Mouse (Mus musculus) ES-Bruce4 (cell line): ENCODE measurements at regions not wholly inside any gene's neighbourhood (a gene's known extent, or its start where the extent isn't known, plus 50 kb on each side); places are given as distances from the start of the nearest gene placed in this dataset.

Experiments
- H3K27ac ChIP-seq: 2 replicates; pipeline ENCODE4 v1.5.1; 2012; ENCODE audit warnings: low read length, inconsistent platforms; ENCODE audit not compliant: insufficient read depth
- H3K27me3 ChIP-seq: 2 replicates; pipeline ENCODE4 v1.6.1; 2012; ENCODE audit warnings: mild to moderate bottlenecking, low read length, inconsistent platforms; ENCODE audit not compliant: control insufficient read depth, poor library complexity, insufficient read depth, severe bottlenecking
- H3K36me3 ChIP-seq: 2 replicates; pipeline ENCODE4 v1.6.1; 2012; ENCODE audit warnings: inconsistent platforms, mild to moderate bottlenecking, low read length, moderate library complexity; ENCODE audit not compliant: control insufficient read depth, poor library complexity, insufficient read depth, severe bottlenecking
- H3K4me1 ChIP-seq: one replicate; pipeline ENCODE4 v1.8.1; 2011; ENCODE audit warnings: low read length; ENCODE audit not compliant: control insufficient read depth, insufficient read depth
- H3K4me3 ChIP-seq: 2 replicates; pipeline ENCODE4 v1.5.1; 2011; ENCODE audit warnings: low read depth, mild to moderate bottlenecking, low read length
- H3K9ac ChIP-seq: 2 replicates; pipeline ENCODE4 v1.6.1; 2012; ENCODE audit warnings: low read depth, mild to moderate bottlenecking, inconsistent platforms; ENCODE audit not compliant: poor library complexity, severe bottlenecking
- H3K9me3 ChIP-seq: replicated peaks from 2 replicates; pipeline ENCODE4 v1.6.1; 2012; ENCODE audit warnings: mild to moderate bottlenecking, low read length, inconsistent platforms; ENCODE audit not compliant: control insufficient read depth, poor library complexity, insufficient read depth, severe bottlenecking
- CTCF ChIP-seq: IDR thresholded peaks from one replicate; pipeline ENCODE4 v1.8.1; 2011; ENCODE audit warnings: low read depth, low read length
- EP300 ChIP-seq: IDR thresholded peaks from 2 replicates; pipeline ENCODE4 v1.6.1; 2011; ENCODE audit warnings: low read depth, low read length; ENCODE audit not compliant: insufficient read depth
- POLR2A ChIP-seq: IDR thresholded peaks from one replicate; pipeline ENCODE4 v1.8.1; 2011; ENCODE audit warnings: low read length; ENCODE audit not compliant: insufficient read depth

DNA sequence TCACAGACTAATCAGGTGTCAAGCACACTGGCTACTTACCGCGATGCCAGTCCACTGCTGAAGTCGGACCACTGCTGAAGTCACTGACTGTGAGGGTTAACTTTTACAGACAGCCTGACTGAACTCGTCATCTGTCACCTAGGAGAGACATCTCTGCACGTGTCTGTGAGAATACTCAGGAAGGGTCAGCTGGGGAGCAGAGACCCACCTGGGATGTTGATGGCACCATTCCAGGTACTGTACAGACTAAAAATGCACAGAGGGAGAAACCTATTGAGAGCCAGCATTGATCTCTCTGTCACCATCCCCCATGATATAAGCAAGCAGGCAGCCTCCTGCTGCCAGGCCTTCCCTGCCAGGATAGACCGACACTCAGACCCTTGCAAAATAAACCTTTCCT, 447.5 kb upstream of the Jarid2 start:
- Histone ChIP-seq H3K27me3 (no peaks in the 10 kb centered on the region), H3K9me3 (no peaks in the 10 kb centered on the region), H3K9ac (no peak overlapping the region), H3K36me3 (no peaks in the 10 kb centered on the region), H3K4me1 (no peaks in the 10 kb centered on the region), H3K27ac (no peak overlapping the region), H3K4me3 (no peak overlapping the region)
- TF ChIP-seq CTCF (no peak), EP300 (no peak), POLR2A (no peak)

DNA sequence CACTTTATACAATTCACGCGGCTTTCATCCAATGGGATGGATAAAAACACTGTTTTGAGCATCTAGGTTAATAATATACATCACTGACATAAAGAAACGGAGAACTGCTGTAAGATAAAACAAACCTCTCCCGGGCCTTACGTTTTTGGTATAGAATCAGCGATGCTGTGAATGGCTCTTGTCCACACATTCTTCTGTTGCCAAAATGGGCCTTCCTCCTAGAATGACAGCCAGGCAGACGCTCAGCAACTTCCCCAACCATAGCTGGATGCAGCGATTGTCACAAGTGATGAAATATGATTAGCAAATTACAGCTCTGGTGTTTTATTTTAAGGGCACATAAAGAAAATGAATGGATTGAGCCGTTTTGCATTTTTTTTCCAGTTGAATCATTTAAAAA, 447.0 kb upstream of the Jarid2 start:
- Histone ChIP-seq H3K4me1 (no peaks in the 10 kb centered on the region), H3K36me3 (no peaks in the 10 kb centered on the region)

DNA sequence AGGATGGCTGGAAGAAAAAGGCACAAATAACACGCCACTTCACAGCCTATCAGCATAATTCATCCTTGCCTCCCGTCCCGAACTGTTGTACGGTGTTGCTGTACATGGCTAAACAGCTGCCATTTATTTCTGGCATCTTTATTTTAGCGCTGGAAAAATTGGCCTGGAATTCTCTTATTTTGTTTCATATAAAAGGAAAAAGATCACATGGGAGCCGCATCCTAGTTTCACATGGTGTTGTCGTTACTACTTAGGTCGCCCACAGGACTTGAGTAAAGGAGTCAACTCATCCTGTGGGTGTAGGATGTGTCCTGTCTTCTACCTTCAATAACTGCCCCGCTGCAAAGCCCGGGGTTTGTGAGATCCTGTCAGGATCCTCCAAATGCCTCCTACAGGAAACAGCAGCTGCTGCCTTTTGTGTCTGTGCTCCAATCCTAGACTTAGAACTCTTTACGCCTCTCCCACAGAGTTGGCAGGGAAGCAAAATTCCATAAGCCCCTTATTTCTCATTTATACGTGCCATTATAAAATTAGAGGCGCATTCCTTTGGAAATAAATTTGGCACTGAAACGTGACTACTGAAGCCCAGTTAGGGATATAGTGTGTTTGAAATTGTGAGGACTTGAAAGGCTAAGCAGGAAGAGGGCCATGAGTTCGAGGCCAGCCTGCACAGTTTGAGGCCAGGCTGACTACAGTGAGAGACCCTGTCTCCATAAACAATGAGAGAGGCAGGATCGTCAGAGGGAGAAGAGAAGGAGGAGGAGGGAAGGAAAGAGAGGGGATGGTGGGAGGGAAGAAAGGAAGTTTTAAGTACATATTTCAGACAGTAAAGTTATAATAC, 446.3 kb upstream of the Jarid2 start:
- H3K4me1 ChIP-seq: no peaks in the 10 kb centered on the region
- no peaks in the 10 kb centered on the region for H3K27me3 ChIP-seq
- H3K9me3 ChIP-seq: no peaks in the 10 kb centered on the region
- TF ChIP-seq CTCF: no peak
- TF ChIP-seq POLR2A: no peak
- no peak for TF ChIP-seq EP300
- H3K9ac ChIP-seq: no peak overlapping the region
- no peak overlapping the region for H3K27ac ChIP-seq
- H3K36me3 ChIP-seq: no peaks in the 10 kb centered on the region
- no peak overlapping the region for H3K4me3 ChIP-seq

More for the DNA sequence above, 447.0 kb upstream of the Jarid2 start:
- no peaks in the 10 kb centered on the region for H3K9me3 ChIP-seq
- no peaks in the 10 kb centered on the region for H3K27me3 ChIP-seq
- no peak overlapping the region for H3K4me3 ChIP-seq
- TF ChIP-seq POLR2A: no peak
- no peak for TF ChIP-seq EP300
- TF ChIP-seq CTCF: no peak
- no peak overlapping the region for H3K27ac ChIP-seq
- no peak overlapping the region for H3K9ac ChIP-seq

- Histone ChIP-seq H3K27ac (no peak overlapping the region), H3K27me3 (no peaks in the 10 kb centered on the region), H3K9ac (no peak overlapping the region), H3K4me3 (no peak overlapping the region), H3K9me3 (peaks cover 4% of the 10 kb centered on the region; the same call in 1 of the 2 replicates), H3K36me3 (no peaks in the 10 kb centered on the region), H3K4me1 (no peaks in the 10 kb centered on the region)
- TF ChIP-seq CTCF (no peak), POLR2A (no peak), EP300 (no peak)
Measured at GRCm38 (mm10) chr13:44285881-44286280, 443.4 kb upstream of the Jarid2 start.

- H3K4me3 ChIP-seq: no peak overlapping the region
- no peak for TF ChIP-seq POLR2A
- TF ChIP-seq CTCF: peak; percentile 56
Measured at GRCm38 (mm10) chr13:44290199-44290598, 439.1 kb upstream of the Jarid2 start.

GRCm38 (mm10) chr13:44292476-44293056, 436.7 kb upstream of the Jarid2 start:
- no peak overlapping the region for H3K9ac ChIP-seq
- H3K4me1 ChIP-seq: no peaks in the 10 kb centered on the region
- H3K9me3 ChIP-seq: peaks cover 4% of the 10 kb centered on the region
- no peak overlapping the region for H3K27ac ChIP-seq
- TF ChIP-seq EP300: no peak
- no peak for TF ChIP-seq CTCF
- no peak for TF ChIP-seq POLR2A
- H3K36me3 ChIP-seq: no peaks in the 10 kb centered on the region
- no peak overlapping the region for H3K4me3 ChIP-seq
- H3K27me3 ChIP-seq: no peaks in the 10 kb centered on the region

More at GRCm38 (mm10) chr13:44290199-44290598, 439.1 kb upstream of the Jarid2 start:
- H3K4me1 ChIP-seq: no peaks in the 10 kb centered on the region
- peaks cover 4% of the 10 kb centered on the region; the same call in 1 of the 2 replicates for H3K9me3 ChIP-seq
- H3K9ac ChIP-seq: no peak overlapping the region
- H3K36me3 ChIP-seq: no peaks in the 10 kb centered on the region
- H3K27ac ChIP-seq: no peak overlapping the region
- no peaks in the 10 kb centered on the region for H3K27me3 ChIP-seq
